Mouse (Mus musculus) forebrain, embryonic 13.5 days (tissue): ENCODE measurements at regions not wholly inside any gene's neighbourhood (a gene's known extent, or its start where the extent isn't known, plus 50 kb on each side); places are given as distances from the start of the nearest gene placed in this dataset.

Experiments used
- ATAC-seq: fragments of 200-750 bp; cut with Nextera tagmentation; 2 replicates; pipeline ENCODE4 v1.8.0; 2017
- H3K27ac ChIP-seq: fragments of 300-500 bp; sonication (generic); 2 replicates; pipeline ENCODE4 v1.5.1; 2015; ENCODE audit warnings: inconsistent platforms, mild to moderate bottlenecking, moderate library complexity
- H3K27me3 ChIP-seq: fragments of 300-500 bp; sonication (generic); 2 replicates; pipeline ENCODE4 v1.6.1; 2015; ENCODE audit warnings: mild to moderate bottlenecking, inconsistent platforms
- H3K36me3 ChIP-seq: fragments of 300-500 bp; sonication (generic); 2 replicates; pipeline ENCODE4 v1.6.1; 2015; ENCODE audit warnings: mild to moderate bottlenecking, inconsistent platforms; ENCODE audit not compliant: poor library complexity, severe bottlenecking
- H3K4me1 ChIP-seq: fragments of 300-500 bp; sonication (generic); 2 replicates; pipeline ENCODE4 v1.6.1; 2015; ENCODE audit warnings: inconsistent platforms
- H3K4me2 ChIP-seq: fragments of 300-500 bp; sonication (generic); 2 replicates; pipeline ENCODE4 v1.6.1; 2015; ENCODE audit warnings: inconsistent platforms, mild to moderate bottlenecking, moderate library complexity
- H3K4me3 ChIP-seq: fragments of 300-500 bp; sonication (generic); 2 replicates; pipeline ENCODE4 v1.5.1; 2015; ENCODE audit warnings: mild to moderate bottlenecking, inconsistent platforms
- H3K9ac ChIP-seq: fragments of 300-500 bp; sonication (generic); 2 replicates; pipeline ENCODE4 v1.6.1; 2015; ENCODE audit warnings: mild to moderate bottlenecking, inconsistent platforms
- H3K9me3 ChIP-seq: fragments of 300-500 bp; sonication (generic); replicated peaks from 2 replicates; pipeline ENCODE4 v1.6.1; 2016; ENCODE audit warnings: inconsistent platforms
- WGBS: fragments of 180-500 bp; shearing (Covaris S2); methylation state at CpG from one replicate; pipeline ENCODE4 v1.1.7; 2015; 5-methylcytosine and 5-hydroxymethylcytosine counted together

DNA sequence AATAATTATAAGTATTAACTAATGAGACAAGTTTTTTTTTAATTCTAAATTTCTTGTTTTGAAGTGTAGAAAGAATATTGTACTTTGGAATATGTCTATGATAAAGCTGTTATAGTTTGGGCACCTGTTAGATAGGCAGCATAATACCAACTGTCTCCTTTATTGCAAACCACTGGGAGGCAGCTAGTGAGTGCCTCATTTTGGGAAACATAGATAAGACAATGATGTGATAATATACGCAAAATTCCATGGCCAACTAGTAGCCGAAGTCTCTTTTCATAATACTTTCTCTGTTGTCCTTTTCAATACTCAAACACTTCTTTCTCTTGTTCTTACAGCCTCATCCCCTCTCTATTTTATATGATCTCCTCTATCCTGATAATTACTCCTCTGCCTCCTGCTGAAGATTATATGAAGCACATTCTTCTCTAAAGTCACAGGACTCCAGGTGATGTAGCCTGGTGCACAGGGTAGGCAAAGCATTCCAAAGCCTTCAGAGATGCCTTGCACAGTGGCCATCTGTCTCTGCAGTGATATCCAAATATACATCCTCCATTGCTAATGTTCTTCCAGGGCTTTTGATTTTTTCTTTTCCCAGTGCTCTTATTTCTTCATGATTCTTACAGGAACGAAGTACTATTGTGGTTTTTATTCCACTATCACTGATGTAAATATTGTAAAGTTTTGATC lies 259.9 kb downstream of the Pdha2 start:
- WGBS, result 82% methylated on average over 3 of the region's 3 CpGs
- H3K4me3 ChIP-seq, result no peak overlapping the region

DNA sequence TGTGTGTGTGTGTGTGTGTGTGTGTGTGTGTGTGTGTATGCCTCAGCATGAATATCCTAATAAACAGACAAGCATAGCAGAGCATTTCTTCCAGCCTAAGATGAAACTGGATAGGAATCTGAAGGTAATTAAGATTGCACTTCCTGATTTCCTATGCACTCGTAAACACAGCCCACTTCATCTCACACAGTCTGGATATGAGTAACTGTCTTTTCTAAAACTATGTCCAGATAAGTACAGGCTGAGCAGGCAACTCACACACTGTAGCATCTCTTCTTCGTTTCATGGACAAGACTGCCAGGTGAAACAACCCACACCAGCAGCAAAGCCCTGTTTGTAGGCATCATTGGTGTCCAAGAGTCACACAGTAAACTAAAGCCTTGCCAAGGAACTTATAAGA lies 261.1 kb downstream of the Pdha2 start:
- ATAC-seq, result no peak
- no peak overlapping the region for H3K9ac ChIP-seq
- 72% methylated on average over 2 of the region's 2 CpGs for WGBS
- H3K4me3 ChIP-seq, result no peak overlapping the region
- no peaks in the 10 kb centered on the region for H3K27me3 ChIP-seq
- H3K36me3 ChIP-seq, result no peaks in the 10 kb centered on the region
- H3K9me3 ChIP-seq, result no peaks in the 10 kb centered on the region
- peaks cover 7% of the 10 kb centered on the region for H3K4me1 ChIP-seq
- H3K4me2 ChIP-seq, result no peak overlapping the region
- no peak overlapping the region for H3K27ac ChIP-seq

More for the DNA sequence above, 259.9 kb downstream of the Pdha2 start:
- Histone ChIP-seq H3K4me1 (peaks cover 7% of the 10 kb centered on the region), H3K27me3 (no peaks in the 10 kb centered on the region), H3K9me3 (no peaks in the 10 kb centered on the region), H3K4me2 (no peak overlapping the region), H3K27ac (no peak overlapping the region), H3K36me3 (no peaks in the 10 kb centered on the region), H3K9ac (no peak overlapping the region)
- no peak for ATAC-seq

DNA sequence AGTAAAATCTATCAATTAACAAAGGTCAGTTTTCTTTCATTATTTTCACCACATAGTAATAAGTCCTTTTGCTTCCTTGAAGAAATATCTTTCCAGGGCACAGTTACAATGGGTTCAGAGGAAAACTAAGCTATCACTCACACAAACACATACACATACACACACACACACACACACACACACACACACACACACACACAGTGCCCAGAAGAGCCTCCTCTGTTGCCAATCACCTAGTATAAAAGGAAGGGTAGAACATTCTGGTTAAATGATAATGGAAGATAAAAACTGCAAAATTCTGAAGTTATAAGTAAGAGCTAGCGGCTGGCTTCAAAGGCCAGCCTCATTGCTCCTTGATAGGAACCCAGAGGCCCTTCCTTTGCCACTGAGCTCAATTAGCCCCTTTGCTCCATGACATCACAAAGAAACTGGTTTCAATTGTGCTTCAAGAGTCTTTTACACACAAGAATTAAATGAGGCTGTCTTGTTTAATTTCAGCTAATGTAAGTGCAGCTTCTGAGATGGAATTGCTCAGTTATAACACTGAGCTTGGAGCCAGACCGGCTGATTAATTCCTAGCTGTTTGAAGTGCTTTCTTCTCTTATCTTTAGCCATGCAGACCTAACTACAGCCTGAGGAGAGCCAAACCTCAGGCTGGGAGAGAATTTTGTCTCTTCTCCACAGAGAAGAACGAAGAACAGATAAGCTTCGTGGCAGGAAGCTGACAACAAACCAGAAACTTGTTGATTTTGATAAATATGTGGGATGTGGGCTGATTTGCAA lies 262.1 kb downstream of the Pdha2 start:
- no peak overlapping the region for H3K27ac ChIP-seq
- 27% methylated on average over 4 of the region's 4 CpGs for WGBS

DNA sequence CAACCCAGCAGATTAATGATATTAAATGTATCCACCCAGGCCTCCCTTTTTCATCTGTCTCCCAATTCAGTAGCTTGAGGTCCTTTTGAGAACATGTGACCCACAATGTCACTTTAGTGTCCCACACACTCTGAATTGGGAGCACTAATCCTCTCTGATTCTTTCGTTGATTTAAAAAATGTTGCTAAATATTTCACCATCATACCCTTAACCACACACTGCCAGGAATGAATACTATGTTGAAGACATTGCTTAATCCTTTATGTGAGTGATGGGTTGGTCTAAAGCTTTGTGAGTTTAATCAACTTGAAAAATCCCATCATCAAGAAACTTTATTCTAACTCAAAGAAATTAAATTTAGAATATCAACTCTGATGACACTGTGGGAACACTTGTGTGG lies 269.7 kb downstream of the Pdha2 start:
- H3K4me2 ChIP-seq, result no peak overlapping the region
- 75% methylated on average over 1 of the region's 1 CpGs for WGBS
- no peak for ATAC-seq

More for the DNA sequence above, 262.1 kb downstream of the Pdha2 start:
- peaks cover 7% of the 10 kb centered on the region for H3K4me1 ChIP-seq
- H3K36me3 ChIP-seq, result no peaks in the 10 kb centered on the region
- H3K27me3 ChIP-seq, result no peaks in the 10 kb centered on the region
- H3K4me3 ChIP-seq, result no peak overlapping the region
- no peaks in the 10 kb centered on the region for H3K9me3 ChIP-seq
- H3K4me2 ChIP-seq, result no peak overlapping the region
- ATAC-seq, result peak; percentile 74
- no peak overlapping the region for H3K9ac ChIP-seq

DNA sequence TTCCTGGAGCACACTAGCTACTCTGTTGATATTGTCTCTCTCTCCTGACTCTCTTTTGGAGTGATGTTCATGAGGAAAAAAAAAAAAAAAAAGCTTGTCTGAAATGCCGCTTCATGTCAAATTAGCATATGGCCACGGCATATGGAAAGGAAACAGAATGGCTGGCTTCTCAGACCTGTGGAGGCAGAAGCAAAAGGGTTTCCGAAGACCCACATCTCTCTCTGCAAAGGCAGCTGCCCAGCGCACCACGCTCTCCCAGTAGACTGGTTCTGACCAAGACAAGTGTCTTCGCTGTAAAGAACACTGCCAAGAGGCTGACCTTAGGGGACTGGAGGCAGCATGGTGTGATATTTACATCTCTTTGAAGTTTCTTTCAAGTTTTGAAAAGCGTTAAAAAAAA lies 270.3 kb downstream of the Pdha2 start:
- 86% methylated on average over 7 of the region's 7 CpGs for WGBS
- ATAC-seq, result no peak
- no peak overlapping the region for H3K4me2 ChIP-seq
- H3K4me1 ChIP-seq, result no peaks in the 10 kb centered on the region
- H3K4me3 ChIP-seq, result no peak overlapping the region
- H3K27me3 ChIP-seq, result no peaks in the 10 kb centered on the region
- no peaks in the 10 kb centered on the region for H3K36me3 ChIP-seq
- H3K9me3 ChIP-seq, result no peaks in the 10 kb centered on the region
- H3K9ac ChIP-seq, result no peak overlapping the region
- H3K27ac ChIP-seq, result no peak overlapping the region

More for the DNA sequence above, 269.7 kb downstream of the Pdha2 start:
- H3K9ac ChIP-seq, result no peak overlapping the region
- H3K9me3 ChIP-seq, result no peaks in the 10 kb centered on the region
- H3K27ac ChIP-seq, result no peak overlapping the region
- no peaks in the 10 kb centered on the region for H3K4me1 ChIP-seq
- no peak overlapping the region for H3K4me3 ChIP-seq
- H3K27me3 ChIP-seq, result no peaks in the 10 kb centered on the region
- no peaks in the 10 kb centered on the region for H3K36me3 ChIP-seq

DNA sequence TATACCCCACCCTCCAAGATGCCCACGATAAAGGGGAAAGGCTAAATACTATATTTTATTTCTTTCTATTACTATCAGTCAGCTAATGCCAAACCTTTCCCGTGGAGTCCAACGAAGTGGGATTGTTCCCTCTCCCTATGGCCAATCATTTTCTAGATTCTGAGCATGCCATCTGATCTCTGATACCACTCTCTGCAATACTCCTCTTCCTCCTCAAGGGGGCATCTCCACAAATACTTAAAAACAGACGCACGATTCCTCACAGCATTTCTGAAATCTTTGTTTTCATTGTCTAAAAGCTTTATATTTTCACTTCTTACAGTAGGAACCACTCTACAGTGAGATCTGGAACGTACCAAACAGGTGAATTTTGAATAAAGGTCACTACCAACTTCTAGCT lies 270.8 kb downstream of the Pdha2 start:
- Histone ChIP-seq H3K4me3 (no peak overlapping the region), H3K27me3 (no peaks in the 10 kb centered on the region), H3K9me3 (no peaks in the 10 kb centered on the region), H3K36me3 (no peaks in the 10 kb centered on the region), H3K4me1 (no peaks in the 10 kb centered on the region), H3K9ac (no peak overlapping the region), H3K4me2 (no peak overlapping the region), H3K27ac (no peak overlapping the region)
- WGBS, result 91% methylated on average over 6 of the region's 6 CpGs
- ATAC-seq, result no peak

DNA sequence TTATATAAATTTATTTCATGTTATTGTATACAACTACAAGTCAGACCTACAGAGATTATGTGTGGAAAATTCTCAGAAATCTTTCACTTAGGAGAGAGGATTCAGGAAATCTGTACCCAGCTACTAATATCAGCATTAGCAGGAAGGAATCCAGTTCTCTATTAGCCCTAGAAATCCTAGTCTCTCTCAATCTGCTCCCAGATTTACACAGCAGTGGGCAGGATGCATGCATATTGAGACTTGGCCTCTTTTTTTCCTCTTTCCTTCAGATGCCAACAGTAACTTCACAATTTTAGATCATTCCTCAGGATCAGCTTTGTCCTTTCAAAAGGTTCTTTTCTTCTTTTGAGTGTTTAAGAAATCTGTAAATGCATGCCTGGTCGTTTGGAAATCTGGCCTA lies 279.0 kb downstream of the Pdha2 start:
- no peaks in the 10 kb centered on the region for H3K36me3 ChIP-seq
- no peak overlapping the region for H3K27ac ChIP-seq
- no peak for ATAC-seq
- no peaks in the 10 kb centered on the region for H3K9me3 ChIP-seq
- no peaks in the 10 kb centered on the region for H3K4me1 ChIP-seq
- no peaks in the 10 kb centered on the region for H3K27me3 ChIP-seq
- H3K4me3 ChIP-seq, result no peak overlapping the region
- 47% methylated on average over 1 of the region's 1 CpGs for WGBS
- H3K9ac ChIP-seq, result no peak overlapping the region
- no peak overlapping the region for H3K4me2 ChIP-seq

DNA sequence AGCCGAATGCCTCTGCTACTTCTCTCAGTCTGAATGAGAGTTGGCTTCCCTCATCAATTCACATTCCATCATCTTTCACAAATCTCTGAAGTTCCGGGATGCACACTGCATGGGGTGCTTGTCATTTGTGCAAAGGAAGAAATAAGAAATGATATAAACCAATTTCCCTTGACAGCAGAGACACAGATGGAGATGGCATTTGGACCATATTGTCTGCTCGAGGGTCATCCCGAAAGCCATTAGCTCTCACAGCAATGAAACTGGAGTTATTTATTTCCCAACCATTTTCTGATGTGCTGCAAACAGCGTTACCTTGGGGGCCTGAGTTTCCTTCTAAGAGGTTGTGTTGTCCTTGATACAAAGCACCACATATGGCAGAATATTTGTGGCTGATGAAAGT lies 285.5 kb downstream of the Pdha2 start:
- Histone ChIP-seq H3K9ac (no peak overlapping the region), H3K4me3 (no peak overlapping the region), H3K4me1 (no peaks in the 10 kb centered on the region), H3K27me3 (no peaks in the 10 kb centered on the region), H3K4me2 (no peak overlapping the region), H3K27ac (no peak overlapping the region), H3K9me3 (no peaks in the 10 kb centered on the region), H3K36me3 (no peaks in the 10 kb centered on the region)
- no peak for ATAC-seq
- WGBS, result 94% methylated on average over 5 of the region's 5 CpGs

DNA sequence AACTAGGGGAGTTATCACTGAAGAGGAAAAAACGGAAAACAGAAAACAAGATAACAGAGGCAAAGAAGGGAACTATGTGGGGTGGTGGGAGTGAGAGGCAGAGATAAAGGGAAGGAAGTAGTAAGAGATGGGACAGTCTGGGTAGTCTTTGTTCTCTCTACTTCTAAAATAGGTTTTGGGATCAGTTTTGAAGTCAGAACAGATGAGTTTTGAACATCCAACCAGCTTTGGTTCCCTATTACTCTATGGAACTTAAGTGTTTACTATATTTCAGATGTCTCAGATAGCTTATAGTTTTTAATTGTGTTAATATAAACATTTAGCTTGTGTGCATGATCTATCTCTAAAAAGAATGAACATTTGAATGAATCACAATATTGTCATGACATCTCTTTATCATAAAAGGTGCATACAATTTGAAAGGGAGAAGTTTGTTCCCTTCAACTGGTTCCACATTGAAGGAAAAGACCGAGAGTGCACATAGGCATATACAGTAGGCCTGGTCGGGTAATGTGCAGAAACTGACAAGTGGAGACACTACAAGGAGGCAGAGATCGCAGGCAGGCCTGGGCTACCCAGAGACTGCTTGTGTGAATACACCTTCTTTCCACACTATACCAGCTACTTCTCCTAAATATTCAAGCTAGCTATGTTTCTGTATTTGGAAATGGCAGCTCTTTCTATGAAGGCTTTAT lies 335.8 kb downstream of the Pdha2 start:
- no peak overlapping the region for H3K4me3 ChIP-seq
- ATAC-seq, result no peak
- no peaks in the 10 kb centered on the region for H3K36me3 ChIP-seq
- H3K9me3 ChIP-seq, result no peaks in the 10 kb centered on the region
- H3K27me3 ChIP-seq, result no peaks in the 10 kb centered on the region
- no peak overlapping the region for H3K27ac ChIP-seq
- no peaks in the 10 kb centered on the region for H3K4me1 ChIP-seq
- H3K4me2 ChIP-seq, result no peak overlapping the region
- WGBS, result 88% methylated on average over 4 of the region's 4 CpGs
- H3K9ac ChIP-seq, result no peak overlapping the region

DNA sequence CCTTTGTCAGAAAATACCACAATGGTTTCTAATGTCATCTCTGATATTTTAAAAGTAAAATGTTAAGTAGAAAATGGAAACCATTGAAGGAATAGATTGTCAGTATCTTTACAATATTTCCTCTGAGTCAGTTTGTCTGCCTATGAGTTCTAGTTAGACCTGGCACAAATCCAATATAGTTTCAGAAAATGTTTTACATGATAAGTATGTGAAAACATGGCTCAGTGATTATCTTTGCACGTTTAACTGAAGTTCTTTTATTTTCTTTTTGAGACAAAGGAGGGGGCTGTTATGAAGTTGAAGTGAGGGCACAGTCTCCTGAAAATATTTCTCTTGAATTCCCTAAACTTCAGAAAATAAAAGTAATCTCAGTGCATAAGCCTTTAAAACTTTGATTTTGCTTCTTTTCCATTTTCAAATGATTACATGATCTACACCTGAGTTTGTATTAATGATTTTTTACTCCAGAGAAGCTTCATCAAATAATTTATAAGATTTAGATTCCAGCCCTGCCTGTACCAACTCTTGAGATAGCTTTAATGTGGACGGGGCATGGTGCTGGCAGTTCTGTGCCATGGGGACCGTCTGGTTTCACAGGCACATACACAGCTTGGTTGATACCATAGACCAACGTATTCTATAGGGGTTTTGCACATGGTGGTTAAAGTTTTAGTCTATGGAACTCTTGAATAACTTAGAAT lies 336.5 kb downstream of the Pdha2 start:
- H3K27ac ChIP-seq, result no peak overlapping the region
- H3K36me3 ChIP-seq, result no peaks in the 10 kb centered on the region
- WGBS, result 78% methylated on average over 4 of the region's 4 CpGs

DNA sequence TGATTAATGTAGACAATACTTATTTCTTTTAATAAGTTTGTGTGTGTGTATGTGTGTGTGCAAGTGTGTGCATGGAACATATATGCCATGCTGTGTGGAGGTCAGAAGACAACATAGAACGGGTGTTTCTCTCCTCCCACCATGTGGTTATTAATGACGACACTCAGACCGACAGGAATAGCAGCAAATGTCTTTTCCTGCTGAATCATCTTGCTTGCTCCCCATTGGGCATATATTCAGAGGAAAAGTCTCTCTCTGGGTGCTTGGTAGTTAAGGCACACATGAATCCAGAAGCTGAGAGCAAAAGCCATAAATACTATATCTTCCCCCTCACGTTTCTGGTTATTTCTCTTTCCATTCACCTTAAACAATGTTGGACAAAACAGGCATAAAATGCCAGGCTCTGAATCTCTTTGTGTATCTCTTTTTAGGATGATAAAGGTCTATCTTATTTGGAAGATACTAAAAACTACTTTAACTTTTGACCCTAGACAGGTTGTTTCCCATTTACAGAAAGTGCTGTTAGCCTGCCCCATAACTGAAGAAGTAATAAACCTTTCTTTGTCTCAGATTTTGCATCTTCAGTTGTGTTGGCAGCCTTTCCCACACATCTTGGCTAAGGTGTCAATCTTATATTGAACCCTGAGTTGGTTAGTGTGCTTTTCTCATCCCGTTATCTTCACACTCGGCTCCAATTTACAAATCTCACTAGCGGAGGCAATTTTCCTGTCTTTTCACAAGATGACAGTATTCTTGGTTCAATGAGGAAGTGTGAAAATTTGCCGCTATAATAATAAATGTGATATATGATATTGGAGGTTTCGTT lies 337.9 kb downstream of the Pdha2 start:
- H3K27ac ChIP-seq, result no peak overlapping the region

More for the DNA sequence above, 336.5 kb downstream of the Pdha2 start:
- no peak for ATAC-seq
- H3K9me3 ChIP-seq, result no peaks in the 10 kb centered on the region
- no peaks in the 10 kb centered on the region for H3K27me3 ChIP-seq
- no peak overlapping the region for H3K4me2 ChIP-seq
- H3K4me1 ChIP-seq, result no peaks in the 10 kb centered on the region
- H3K9ac ChIP-seq, result no peak overlapping the region
- no peak overlapping the region for H3K4me3 ChIP-seq

More for the DNA sequence above, 337.9 kb downstream of the Pdha2 start:
- Histone ChIP-seq H3K4me3 (no peak overlapping the region), H3K9me3 (no peaks in the 10 kb centered on the region), H3K4me2 (no peak overlapping the region), H3K9ac (no peak overlapping the region), H3K4me1 (no peaks in the 10 kb centered on the region), H3K36me3 (no peaks in the 10 kb centered on the region), H3K27me3 (no peaks in the 10 kb centered on the region)
- WGBS, result 79% methylated on average over 9 of the region's 9 CpGs
- no peak for ATAC-seq
